In the genomic region with DNA sequence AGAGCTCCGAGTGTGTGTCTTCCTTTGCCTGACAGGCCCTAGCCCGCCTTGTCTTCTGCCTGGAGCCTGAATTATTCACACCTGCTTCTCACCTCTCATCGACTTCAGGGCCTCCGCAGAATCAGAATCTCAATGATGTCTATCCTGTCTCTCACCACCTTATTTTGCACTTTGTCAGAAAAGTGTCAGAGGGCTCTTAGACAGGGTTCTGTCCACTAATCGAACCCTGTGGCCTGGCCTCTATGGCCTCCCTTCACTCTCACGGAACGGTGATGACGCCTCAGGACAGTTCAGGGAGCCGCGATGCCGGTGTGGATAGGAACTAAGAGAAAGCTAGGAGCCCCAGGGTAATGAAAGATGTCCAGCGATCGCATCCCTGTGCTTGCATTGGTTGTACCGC, we compare ENCODE assay signal across 8 mouse cellular contexts. TPM values are rescaled to one million over a fixed set of nuclear protein-coding genes. Genes with fewer than 3 reads are reported as not detected.
DNase-seq lines count a peak whose midpoint lies in the region; ATAC-seq lines count a peak whose summit lies in the region.

A gene (plus strand): TSS at position 301 of the 400 bp plus-strand sequence.

- H3K4me1 ChIP-seq in limb, embryonic 12.5 days (replicated peaks): peaks cover 17% of the 10 kb centered on the region

- H3K9ac ChIP-seq in limb, embryonic 12.5 days (replicated peaks): peak within 1 kb of the TSS; percentile 70

- H3K4me2 ChIP-seq in limb, embryonic 12.5 days: peak within 1 kb of the TSS; percentile 97

- ATAC-seq in limb, embryonic 12.5 days (ENCODE audit: insufficient number of reproducible peaks, insufficient read depth, low FRiP score, low TSS enrichment, low read depth): no peak

- no peaks in the 10 kb centered on the region for H3K36me3 ChIP-seq in limb, embryonic 12.5 days

- 4% methylated on average over 14 of the region's 14 CpGs for WGBS in limb, embryonic 12.5 days

- no peak for DNase-seq in gastrocnemius, postnatal 10 days
- no peak for DNase-seq in gastrocnemius, postnatal 36 days
- no peak for DNase-seq in urinary bladder, adult 2 months (ENCODE audit: low spot score)
- no peak for DNase-seq in urinary bladder, postnatal 10 days (ENCODE audit: low spot score)
- no peak for DNase-seq in thymus, postnatal 25 days
- no peak for DNase-seq in cerebellum, adult 8-10 months
- DNase-seq in spleen, adult 12 weeks (ENCODE audit: low spot score): no peak

- H3K27me3 ChIP-seq in limb, embryonic 12.5 days: peaks cover 90% of the 10 kb centered on the region

- intact Hi-C loops in gastrocnemius, postnatal 36 days (cut with DNase I): no loop called here

- H3K4me3 ChIP-seq in limb, embryonic 12.5 days (replicated peaks): peak within 1 kb of the TSS; percentile 71

- 0 out of 2 replicates have a peak within 1 kb of the TSS, but pooled peaks have one; percentile 7 for H3K27ac ChIP-seq in limb, embryonic 12.5 days

- no peaks in the 10 kb centered on the region for H3K9me3 ChIP-seq in limb, embryonic 12.5 days

RNA-seq across cellular contexts. Expression of the gene that starts here (rescaled TPM):
- total RNA-seq in gastrocnemius, postnatal 10 days (2021): 10 to 100 TPM; 15.9 to 20.7 TPM
- 1 to 10 TPM; 3.1 to 3.3 TPM for total RNA-seq in gastrocnemius, postnatal 36 days (2021)
- 13.2 and 21.2 TPM in 2 replicates for polyA plus RNA-seq in urinary bladder, adult 2 months (2012; rRNA removed)
- polyA plus RNA-seq in limb, embryonic 12.5 days (2016; fragmentation: Nextera tagmentation; extraction: Ambion mirVana): 8.9 and 10.7 TPM in 2 replicates
